Mouse (Mus musculus) lung, postnatal 10 days (tissue): ENCODE results near the gene Nadk2.

Experiments used
- DNase-seq: peaks from one replicate; pipeline ENCODE4 v3.0.0; 2021

Nadk2 gene

GRCm38 (mm10) chr15:9070912-9071555, at the start of gene Nadk2:
Nadk2 (plus strand) TSS chr15:9071260.
- peak; percentile 100 for DNase-seq

DNA sequence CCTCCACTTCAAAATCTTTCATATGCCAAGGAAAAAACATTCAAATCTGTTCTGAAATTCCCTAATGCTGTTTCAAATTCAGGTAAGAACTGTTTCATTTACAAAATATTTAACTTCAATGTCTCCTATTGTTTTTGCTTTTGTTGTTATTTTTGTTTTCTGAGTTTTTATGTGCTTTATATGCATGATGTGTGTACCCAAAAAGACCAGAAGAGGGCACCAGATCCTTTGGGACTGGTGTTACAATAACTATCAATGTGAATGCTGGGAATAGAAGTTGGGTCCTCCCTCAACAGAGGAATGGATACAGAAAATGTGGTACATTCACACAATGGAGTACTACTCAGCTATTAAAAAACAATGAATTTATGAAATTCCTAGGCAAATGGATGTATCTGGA, 15.4 kb upstream of the Nadk2 start:
- no peak for DNase-seq

DNA sequence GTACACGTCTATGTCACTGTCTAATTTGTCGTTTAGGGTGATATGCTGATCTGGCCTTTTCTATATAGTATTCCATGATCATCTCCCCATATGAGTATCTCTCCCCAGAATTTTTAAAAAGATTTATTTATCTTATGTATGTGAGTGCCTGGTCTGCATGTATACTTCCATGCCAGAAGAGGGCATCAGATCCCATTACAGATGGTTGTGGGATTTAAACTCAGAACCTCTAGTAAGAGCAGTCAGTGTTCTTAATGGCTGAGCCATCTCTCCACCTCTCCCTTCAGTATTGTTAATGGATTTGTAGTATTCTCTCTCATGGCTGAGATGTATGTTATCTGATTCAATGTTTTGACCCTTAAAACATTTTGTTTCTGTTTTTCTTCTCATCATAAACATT, 11.2 kb upstream of the Nadk2 start:
- DNase-seq: no peak

GRCm38 (mm10) chr15:9061150-9061882, 9.7 kb upstream of the Nadk2 start:
- no peak for DNase-seq

- DNase-seq: no peak
These were observed 2.2 kb upstream of the Nadk2 start for GRCm38 (mm10) chr15:9068881-9069280.

GRCm38 (mm10) chr15:9070353-9070752, 707 bp upstream of the Nadk2 start:
- no peak for DNase-seq

GRCm38 (mm10) chr15:9071556-9072544, 790 bp downstream of the Nadk2 start:
- DNase-seq: peak; percentile 64

- DNase-seq: peak; percentile 51
These were observed 1.6 kb downstream of the Nadk2 start for GRCm38 (mm10) chr15:9072630-9073029.

GRCm38 (mm10) chr15:9073067-9073608, 2.1 kb downstream of the Nadk2 start:
- DNase-seq: no peak

DNA sequence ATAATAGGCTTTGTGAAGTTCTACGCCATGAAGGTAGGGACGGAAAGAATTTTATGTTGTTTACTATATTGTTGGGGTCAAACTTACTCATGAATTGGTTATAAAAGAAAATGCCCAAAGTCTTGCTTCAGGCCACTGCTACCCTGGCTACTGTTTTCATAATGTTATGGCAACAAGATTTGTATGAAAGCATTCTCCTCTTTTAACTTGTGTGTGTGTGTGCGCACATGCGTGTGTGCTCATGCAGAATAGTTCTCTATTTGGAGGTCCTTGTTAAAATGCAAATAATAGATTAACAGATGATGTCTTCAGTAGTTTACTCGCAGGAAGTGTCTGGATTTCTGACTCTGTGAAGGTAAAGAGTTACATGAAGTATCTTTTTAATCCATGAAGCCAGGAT, 2.6 kb downstream of the Nadk2 start:
- DNase-seq: no peak

DNA sequence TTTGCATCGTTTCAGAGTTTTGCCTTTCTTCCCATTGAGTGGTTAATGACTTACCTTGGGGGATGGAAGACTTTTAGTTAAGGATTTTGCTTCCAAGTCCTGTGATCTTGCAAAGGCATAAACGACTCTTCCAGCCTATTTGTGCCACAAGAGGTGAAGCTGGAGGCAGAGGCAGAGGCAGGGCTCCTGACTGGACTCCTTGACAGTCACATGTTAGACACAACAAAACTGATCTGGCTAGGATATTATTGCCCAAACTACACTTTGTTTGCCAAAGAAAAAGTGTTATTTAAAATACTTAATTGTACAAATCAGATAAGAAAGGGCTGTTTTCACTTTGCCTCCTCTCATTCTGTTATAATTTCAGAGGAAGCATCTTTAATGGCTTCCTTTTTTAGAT, 3.1 kb downstream of the Nadk2 start:
- DNase-seq: no peak

DNA sequence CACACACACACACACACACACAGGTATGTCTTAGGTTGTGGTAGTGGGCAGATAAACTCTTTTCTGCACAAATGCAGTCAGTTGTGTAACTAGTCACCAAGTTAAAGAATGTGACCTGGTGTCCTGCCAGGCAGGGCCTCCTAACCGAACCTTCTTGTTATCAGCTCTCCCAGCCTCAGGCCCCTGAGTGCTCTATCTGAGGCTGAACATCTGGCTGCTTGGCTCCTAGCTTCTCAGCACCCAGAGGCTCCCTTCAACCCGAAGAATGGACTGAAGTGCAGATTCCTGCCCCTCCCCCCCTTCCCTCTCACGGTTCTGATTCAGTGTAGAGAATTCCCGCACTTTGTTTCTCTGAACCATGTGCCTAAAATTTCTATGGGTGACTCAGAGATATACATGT, 3.6 kb downstream of the Nadk2 start:
- peak; percentile 38 for DNase-seq

DNA sequence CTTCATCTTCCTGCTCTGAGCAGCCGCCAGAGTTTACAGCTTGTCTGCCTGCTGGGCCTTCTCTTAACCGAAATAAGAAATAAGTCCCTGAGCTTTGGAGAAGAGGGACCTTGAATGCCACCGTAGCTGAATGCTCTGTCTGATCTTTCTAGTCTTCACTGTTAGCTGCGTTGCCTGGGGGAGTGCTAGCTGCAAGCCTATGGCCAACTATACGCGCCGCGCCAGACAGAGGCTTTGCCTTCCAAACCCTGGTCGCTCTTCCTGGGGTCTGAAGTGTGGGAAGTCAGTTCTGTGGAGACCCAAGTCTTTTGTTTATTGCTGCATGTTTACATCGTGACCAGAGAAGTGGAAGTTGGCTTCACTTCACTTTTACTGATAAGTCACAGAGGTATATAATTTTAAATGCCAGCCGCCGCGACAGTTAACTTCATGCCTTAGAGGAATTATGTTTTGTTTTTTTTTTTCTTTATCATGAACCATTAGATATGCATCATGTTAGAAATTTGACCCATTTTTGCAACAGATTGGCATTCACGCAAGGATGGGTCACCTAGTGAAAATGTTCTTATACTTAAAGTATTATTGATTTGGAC, 4.6 kb downstream of the Nadk2 start:
- no peak for DNase-seq

DNA sequence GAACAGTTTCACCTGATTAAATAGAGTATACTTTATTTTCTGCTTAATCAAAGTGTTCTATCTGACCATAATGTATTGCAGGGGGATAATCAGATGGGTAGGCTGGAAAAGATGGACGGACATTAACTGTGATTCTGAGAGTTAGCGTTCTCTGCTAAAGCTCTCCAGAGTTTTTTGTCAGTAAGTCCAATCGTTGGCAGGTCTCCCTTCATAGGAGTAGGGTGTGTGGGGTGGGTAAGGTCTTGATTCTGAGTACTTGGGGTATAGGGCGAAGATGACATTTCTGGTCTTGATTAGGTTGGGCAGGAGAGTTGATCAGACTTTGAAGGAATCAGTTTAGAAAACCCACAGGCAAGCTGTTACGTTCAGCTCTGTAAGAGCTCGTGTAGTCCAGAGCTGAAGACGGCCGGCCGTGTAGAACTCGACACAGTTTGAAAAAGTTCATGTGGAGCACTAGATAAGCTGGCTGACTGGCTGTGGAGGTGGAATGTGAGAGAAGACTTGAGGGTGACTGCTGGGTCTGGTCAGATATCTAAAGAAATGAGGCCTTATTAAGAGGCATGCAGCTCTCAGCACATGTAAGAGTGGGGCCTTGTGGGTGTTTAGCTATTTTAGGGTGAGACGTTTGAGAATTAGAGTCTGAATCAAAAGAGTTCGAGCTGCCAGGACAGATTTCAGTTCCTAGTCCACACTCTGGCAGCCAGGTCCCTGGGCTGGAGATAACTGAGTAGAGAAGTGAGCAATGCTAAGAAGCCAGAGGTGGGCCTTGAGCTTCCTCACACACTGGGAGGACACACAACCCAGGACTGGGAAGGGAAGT, 7.6 kb downstream of the Nadk2 start:
- no peak for DNase-seq

GRCm38 (mm10) chr15:9079626-9080025, 8.6 kb downstream of the Nadk2 start:
- DNase-seq: no peak

- no peak for DNase-seq
These were observed 9.1 kb downstream of the Nadk2 start for GRCm38 (mm10) chr15:9080206-9080605.

DNA sequence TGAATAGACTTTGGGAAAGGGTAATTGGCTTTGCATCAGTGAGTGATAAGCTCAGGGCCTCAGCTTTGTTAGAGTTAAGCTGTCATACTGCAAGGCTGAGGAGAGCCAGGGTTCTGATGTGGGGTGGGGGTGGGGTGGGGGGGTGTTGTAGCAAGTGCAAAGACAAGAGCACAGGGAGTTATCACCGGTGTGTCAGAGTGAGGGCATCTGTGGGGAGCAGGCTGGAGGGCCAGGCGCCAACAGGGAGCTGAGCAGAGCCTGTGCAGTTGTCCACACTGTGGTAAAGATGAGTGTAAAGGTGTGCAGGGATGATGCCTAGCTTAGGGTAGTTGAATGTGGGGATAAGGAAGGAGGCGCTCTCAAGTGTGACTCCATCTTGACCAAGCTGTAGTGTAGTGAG, 10.2 kb downstream of the Nadk2 start:
- no peak for DNase-seq

DNA sequence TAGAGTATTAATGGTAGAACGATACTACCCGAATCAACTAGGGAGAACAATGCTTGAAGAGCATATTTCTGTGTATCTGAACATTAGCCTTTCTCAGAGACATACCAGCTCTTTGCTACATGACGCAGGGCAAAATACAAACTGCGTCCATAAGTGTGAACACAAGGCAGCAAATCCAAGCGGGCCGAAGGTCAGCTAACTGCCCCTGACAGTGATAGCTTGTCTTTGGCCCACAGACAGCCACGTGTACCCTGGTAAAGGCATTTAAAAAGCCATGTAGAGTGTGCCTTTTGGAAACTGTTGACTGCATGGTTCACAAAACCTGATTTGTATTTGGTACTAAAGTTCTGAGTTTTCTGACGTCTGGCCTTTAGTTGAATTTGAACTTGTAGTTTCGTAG, 11.7 kb downstream of the Nadk2 start:
- DNase-seq: no peak

GRCm38 (mm10) chr15:9086813-9087212, 15.8 kb downstream of the Nadk2 start:
- no peak for DNase-seq

- DNase-seq: no peak
These were observed 16.4 kb downstream of the Nadk2 start for GRCm38 (mm10) chr15:9087421-9087820.

GRCm38 (mm10) chr15:9087895-9088682, 17.0 kb downstream of the Nadk2 start:
- no peak for DNase-seq
